Mouse (Mus musculus) embryonic fibroblast, embryonic 13.5 days (primary cell): ENCODE results near the gene Ctnna3. TPM values are rescaled to one million over a fixed set of nuclear protein-coding genes. Genes with fewer than 3 reads are reported as not detected.
A peak's percentile ranks its signal among the peaks of the same experiment; 100 is the strongest.
"Not testable (repeated sequence)": the region's sequence is repeated elsewhere in the genome, so short reads cannot be mapped to it uniquely, and the experiment has no call there.

ENCODE experiments used
- H3K27ac ChIP-seq: 2 replicates; pipeline ENCODE4 v1.5.1; 2012; ENCODE audit warnings: low read length, control low read depth, inconsistent platforms; ENCODE audit not compliant: insufficient read depth
- H3K4me1 ChIP-seq: 2 replicates; pipeline ENCODE4 v1.6.1; 2011; ENCODE audit warnings: low read length; ENCODE audit not compliant: control insufficient read depth, insufficient read depth
- H3K4me3 ChIP-seq: 2 replicates; pipeline ENCODE4 v1.5.1; 2011; ENCODE audit warnings: mild to moderate bottlenecking, control low read depth, low read length; ENCODE audit not compliant: insufficient read depth
- CTCF ChIP-seq: IDR thresholded peaks from 2 replicates; pipeline ENCODE4 v1.5.1; 2011; ENCODE audit warnings: mild to moderate bottlenecking, control low read depth, low read length, moderate library complexity, borderline replicate concordance; ENCODE audit not compliant: insufficient read depth
- POLR2A ChIP-seq: IDR thresholded peaks from 2 replicates; pipeline ENCODE4 v1.6.1; 2011; ENCODE audit warnings: low read depth, mild to moderate bottlenecking, control low read depth, low read length, moderate library complexity
- polyA plus RNA-seq: library from polyadenylated mRNA; stranded (reverse); fragments of >200 nt; gene quantifications from 2 replicates; pipeline ENCODE4 v1.2.4, GENCODE M21; 2011; ENCODE audit warnings: low read depth; ENCODE audit not compliant: missing spikeins, insufficient read length

The Ctnna3 gene
- 0.14 TPM in 1 of 2 replicates, not detected in the other for polyA plus RNA-seq

DNA sequence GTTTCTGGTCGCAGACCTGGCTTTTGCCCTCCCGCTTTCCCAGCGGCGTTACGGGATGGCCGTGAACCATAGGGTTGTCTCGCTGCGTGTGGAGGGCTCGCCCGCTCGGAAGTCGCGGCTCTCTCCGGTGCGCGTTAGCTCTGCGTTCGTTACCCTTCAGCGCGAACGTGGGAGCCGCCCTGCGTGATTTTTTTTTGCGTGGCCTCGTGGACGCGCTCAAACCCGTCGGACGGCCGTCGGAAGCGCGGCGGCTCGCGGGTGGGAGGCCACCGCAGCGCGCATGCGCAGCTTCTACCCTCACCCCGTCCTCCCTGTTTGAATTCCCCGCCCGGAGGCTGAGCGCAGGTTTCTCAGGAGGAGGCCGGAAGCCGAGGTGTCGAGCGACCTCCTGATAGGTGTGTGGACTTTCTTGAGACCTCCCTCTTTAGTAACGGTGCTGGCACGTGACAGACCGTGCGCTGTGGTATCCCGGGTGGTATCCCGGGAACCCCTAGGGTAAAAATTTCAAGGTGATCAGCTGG, at the start of gene Ctnna3:
Gene Ctnna3, plus strand, starts transcription at position 314 of the 521 bp plus-strand sequence.
- no peaks in the 10 kb centered on the region for H3K4me1 ChIP-seq
- peak within 1 kb of the TSS; percentile 90 for H3K4me3 ChIP-seq
- TF ChIP-seq POLR2A (no peak; the same call in 1 of the 2 replicates), CTCF (no peak)
- no peak within 1 kb of the TSS for H3K27ac ChIP-seq

DNA sequence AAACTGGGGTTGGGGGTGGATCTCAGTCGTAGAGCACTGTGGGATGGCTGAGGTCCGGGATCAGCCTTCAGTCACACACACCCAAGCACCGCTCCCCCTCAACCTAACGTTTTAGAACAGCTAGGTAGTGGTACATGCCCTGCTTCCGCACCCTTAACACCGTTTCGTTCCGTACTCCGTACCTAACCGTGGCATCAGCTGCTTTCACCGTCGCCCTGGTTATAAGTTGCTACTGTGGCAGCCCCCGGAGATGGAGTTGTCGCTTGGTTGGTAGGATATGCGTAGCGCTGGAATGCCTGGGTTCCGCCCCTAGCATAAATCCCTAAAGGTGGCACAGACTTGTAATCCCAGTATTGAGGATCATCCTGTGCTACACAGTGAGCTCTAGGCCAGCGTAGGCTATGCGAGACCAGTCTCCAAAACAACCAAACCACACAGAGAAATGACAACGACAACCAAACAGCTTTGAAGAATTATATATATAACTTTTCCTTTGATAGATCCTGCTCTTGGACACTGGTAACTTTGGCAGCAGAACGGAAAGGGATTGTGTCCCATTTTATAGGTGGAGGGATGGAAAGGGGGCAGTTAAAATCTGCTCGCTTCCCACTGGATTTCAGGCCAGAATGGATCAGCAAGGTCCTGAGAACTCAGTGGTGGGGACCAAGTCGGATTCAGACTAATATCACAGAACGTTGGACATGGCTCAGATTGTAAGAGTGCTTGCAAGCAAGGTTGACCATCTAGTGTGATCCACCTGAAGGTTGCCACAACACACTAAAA, 48.2 kb upstream of the Ctnna3 start, which contains the start of gene Sirt1:
Gene Sirt1, minus strand, starts transcription at position 207 of the 783 bp plus-strand sequence.
- Histone ChIP-seq H3K4me3 (peak within 1 kb of the TSS; percentile 51), H3K27ac (0 out of 2 replicates have a peak within 1 kb of the TSS, but pooled peaks have one; percentile 0), H3K4me1 (no peaks in the 10 kb centered on the region; the same call in 1 of the 2 replicates)
- TF ChIP-seq POLR2A (peak; percentile 29; the same call in 1 of the 2 replicates), CTCF (no peak)

DNA sequence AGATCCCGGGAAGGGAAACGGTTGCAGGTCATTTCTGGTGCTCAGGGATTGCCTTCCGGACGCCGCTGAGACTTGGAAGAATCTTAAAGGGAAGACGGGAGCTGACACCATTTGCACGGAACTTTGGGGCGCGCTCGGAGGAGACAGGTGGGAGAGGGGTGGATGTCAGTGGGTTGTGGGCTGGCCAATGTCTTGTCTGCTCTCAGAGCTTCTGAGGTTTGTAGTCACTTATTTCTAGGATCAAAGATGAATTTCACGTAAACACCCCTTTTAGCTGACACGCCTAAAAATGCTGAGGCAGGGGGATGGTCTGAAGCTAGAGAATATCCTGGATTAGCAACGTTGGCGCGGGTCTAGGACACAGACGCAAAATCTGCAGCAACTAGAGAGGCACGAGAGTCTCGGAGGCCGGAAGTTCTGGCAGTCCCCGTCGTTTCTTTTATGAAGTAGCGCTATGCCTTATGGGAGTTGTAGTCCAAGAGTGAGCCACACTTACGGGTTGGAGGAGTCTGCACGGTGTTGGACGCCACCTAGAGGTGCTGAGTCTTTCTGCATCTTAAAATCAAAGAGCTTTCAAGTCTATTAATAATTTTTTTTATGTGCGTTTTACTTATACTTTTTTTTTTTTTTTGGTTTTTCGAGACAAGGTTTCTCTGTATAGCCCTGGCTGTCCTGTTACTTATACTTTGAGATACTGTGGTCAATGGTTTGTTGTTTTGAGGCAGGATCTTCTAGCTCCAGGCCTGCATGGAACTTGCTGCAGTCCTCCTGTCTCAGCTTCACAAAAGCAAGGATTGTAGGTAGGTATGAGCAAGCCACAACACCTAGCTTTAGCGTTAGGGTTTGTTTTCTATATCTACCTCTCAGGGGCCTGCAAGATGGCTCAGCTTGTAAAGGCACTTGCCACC, 47.3 kb upstream of the Ctnna3 start, which contains the start of gene Dnajc12:
Gene Dnajc12, plus strand, starts transcription at position 72 of the 908 bp plus-strand sequence.
- H3K4me1 ChIP-seq = no peaks in the 10 kb centered on the region; the same call in 1 of the 2 replicates
- peak within 1 kb of the TSS; percentile 51 for H3K4me3 ChIP-seq
- TF ChIP-seq CTCF (peak; percentile 81; the same call in 1 of the 2 replicates), POLR2A (peak; percentile 89)
- 0 out of 2 replicates have a peak within 1 kb of the TSS, but pooled peaks have one; percentile 0 for H3K27ac ChIP-seq

DNA sequence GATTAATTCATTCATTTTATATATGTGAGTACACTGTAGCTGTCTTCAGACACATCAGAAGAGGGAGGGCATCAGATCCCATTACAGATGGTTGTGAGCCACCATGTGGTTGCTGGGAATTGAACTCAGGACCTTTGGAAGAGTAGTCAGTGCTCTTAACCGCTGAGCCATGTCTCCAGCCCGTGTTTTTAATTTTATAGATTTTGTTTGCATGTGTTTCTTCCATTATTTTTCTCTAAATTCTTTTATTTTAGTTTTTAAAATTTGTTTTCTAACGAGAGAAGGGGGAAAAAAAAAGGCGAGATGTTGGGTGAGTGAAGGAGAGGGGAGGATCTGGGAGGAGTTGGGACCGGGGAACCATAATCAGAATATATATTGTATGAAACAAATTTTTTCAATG, 44.0 kb upstream of the Ctnna3 start:
- 0 out of 2 replicates have a peak overlapping the region, but pooled peaks have one; percentile 41 for H3K4me3 ChIP-seq
- not testable (repeated sequence) for H3K27ac ChIP-seq

DNA sequence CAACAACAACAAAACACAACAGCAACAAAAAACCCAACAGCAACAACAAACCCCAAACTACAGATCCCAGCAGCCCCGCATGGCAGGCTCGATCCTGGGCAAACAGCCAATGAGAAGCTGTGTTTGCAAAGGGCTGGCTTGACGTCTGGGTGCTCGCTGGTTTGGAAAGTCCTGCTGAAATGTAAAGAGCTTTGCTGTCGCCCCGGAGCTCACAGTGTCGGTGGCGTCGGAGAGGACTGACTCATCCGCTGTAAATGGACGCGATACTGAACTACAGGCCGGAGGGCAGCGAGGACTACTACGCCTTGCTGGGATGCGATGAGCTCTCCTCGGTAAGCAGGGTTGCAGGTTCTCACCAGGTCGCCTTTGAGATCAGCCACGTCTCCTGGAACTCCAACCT, 43.5 kb upstream of the Ctnna3 start:
- no peak for TF ChIP-seq CTCF
- TF ChIP-seq POLR2A = peak; percentile 72
- peak overlapping the region; percentile 41 for H3K4me3 ChIP-seq

More for the DNA sequence above, 44.0 kb upstream of the Ctnna3 start:
- H3K4me1 ChIP-seq = not testable (repeated sequence)

DNA sequence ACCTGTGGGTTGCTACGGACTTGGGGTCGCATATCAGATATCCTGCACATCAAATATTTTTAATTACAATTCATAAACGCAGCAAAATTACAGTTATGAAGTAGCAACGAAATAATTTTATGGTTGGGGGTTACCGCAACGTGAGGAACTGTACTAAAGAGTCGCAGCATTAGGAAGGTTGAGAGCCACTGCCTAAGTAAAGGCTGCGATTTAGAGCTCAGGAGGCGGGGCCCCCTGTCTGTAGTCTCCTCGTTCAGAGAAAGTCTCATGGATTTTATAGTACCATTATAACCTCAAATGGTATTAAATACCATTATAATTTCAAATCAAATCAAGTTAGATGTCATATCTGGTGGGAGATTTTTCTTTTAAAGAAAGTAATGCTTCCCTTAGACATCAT, 42.9 kb upstream of the Ctnna3 start:
- H3K4me1 ChIP-seq = no peaks in the 10 kb centered on the region
- H3K4me3 ChIP-seq = peak overlapping the region; percentile 41
- no peak overlapping the region for H3K27ac ChIP-seq
- no peak for TF ChIP-seq POLR2A
- TF ChIP-seq CTCF = no peak

More for the DNA sequence above, 43.5 kb upstream of the Ctnna3 start:
- H3K27ac ChIP-seq = no peak overlapping the region
- H3K4me1 ChIP-seq = no peaks in the 10 kb centered on the region; the same call in 1 of the 2 replicates

DNA sequence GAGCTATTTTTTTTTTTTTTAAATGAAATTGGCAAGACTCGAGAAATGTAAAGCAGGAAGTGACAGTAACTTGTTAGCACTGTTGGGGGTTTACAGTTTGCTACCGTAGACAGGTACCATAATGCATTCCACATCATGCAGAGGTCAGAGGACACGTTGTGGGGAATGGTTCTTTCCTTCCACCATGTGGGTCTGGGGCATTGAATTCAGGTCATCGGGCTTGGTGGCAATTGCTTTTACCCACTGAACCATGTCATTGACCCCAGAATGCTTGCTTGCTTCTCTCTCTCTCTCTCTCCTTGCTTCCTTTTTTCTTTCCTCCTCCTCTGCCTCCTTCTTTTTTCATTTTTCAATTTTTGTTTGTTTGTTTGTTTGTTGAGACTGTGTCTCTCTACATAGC, 41.0 kb upstream of the Ctnna3 start:
- TF ChIP-seq CTCF (no peak), POLR2A (no peak)
- Histone ChIP-seq H3K4me3 (no peak overlapping the region), H3K27ac (no peak overlapping the region), H3K4me1 (no peaks in the 10 kb centered on the region)

DNA sequence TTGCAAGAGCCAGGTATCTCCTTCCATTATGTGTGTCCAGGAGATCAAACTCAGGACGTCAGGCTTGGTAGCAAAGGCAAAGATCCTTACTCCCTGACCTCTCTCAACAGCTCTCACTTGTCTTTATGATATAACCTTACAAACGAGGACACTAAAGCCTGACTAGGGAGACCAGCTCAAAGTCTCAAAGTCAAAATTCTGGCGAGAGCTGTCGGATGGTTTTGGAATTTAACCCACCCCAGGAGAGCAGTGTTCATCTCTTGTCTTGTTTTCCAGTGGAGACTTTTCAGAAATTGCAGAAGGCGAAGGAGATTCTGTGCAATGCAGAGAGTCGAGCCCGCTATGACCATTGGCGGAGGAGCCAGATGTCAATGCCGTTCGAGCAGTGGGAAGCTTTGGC, 32.9 kb upstream of the Ctnna3 start:
- Histone ChIP-seq H3K27ac (no peak overlapping the region), H3K4me1 (no peaks in the 10 kb centered on the region), H3K4me3 (no peak overlapping the region)
- TF ChIP-seq CTCF (no peak), POLR2A (no peak)

DNA sequence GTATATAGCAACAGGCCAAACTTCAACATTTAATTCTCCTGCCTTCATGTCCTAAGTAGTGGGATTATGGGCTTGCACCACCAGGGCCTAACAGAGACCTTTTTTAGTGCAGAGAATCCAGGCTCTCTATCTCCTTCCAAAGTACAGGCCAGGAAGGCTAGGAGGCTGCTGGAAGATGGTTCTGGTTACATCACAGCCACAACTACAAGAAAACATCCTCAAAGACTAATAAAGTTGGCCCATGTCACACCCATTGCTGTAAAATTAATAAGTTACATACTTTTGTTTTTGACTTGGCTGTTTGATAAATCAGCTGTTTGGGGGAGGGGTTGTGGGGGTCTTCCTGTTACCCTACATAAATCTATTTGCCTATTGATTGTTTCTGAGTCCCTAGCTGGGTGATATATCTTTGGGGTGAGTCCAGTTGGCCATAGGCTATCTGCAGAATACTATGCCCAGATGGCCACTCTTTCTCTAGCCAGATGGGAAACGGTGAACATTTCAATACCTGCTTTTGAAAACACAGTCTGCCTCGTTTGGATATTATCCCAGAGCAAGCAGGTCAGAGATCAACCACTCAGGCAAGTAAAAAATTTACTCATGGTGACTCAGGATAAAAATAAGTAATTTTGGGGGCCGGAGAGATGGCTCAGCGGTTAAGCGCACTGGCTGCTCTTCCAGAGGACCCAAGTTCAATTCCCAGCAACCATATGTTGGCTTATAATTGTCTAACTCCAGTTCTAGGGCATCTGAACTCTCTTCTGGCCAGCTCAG, 27.0 kb upstream of the Ctnna3 start:
- TF ChIP-seq POLR2A (no peak), CTCF (no peak)
- Histone ChIP-seq H3K4me3 (no peak overlapping the region), H3K4me1 (no peaks in the 10 kb centered on the region), H3K27ac (no peak overlapping the region)
